Mouse (Mus musculus) forebrain, embryonic 11.5 days (tissue): ENCODE data around the gene Zfp263. TPM values are rescaled to one million over a fixed set of nuclear protein-coding genes. Genes with fewer than 3 reads are reported as not detected.
A peak's percentile ranks its signal among the peaks of the same experiment; 100 is the strongest.

Source experiments
- ATAC-seq: fragments of 200-750 bp; cut with Nextera tagmentation; replicated peaks from 2 replicates; pipeline ENCODE4 v1.8.0; 2017; ENCODE audit warnings: moderate TSS enrichment; ENCODE audit not compliant: low FRiP score
- DNase-seq: peaks from one replicate; pipeline ENCODE4 v3.0.0-alpha.2; 2017; ENCODE audit warnings: low spot score
- H3K27ac ChIP-seq: fragments of 300-500 bp; sonication (generic); 2 replicates; pipeline ENCODE4 v1.5.1; 2014; ENCODE audit warnings: low read depth, low read length
- H3K27me3 ChIP-seq: fragments of 300-500 bp; sonication (generic); 2 replicates; pipeline ENCODE4 v1.6.1; 2014; ENCODE audit warnings: mild to moderate bottlenecking, low read length, mixed read lengths; ENCODE audit not compliant: control insufficient read depth, insufficient read depth
- H3K36me3 ChIP-seq: fragments of 300-500 bp; sonication (generic); 2 replicates; pipeline ENCODE4 v1.6.1; 2014; ENCODE audit warnings: mild to moderate bottlenecking, low read length, moderate library complexity, mixed read lengths; ENCODE audit not compliant: control insufficient read depth, insufficient read depth
- H3K4me1 ChIP-seq: fragments of 300-500 bp; sonication (generic); replicated peaks from 2 replicates; pipeline ENCODE4 v1.6.1; 2014; ENCODE audit warnings: low read length, mixed read lengths; ENCODE audit not compliant: control insufficient read depth, insufficient read depth
- H3K4me2 ChIP-seq: fragments of 300-500 bp; sonication (generic); 2 replicates; pipeline ENCODE4 v1.6.1; 2014; ENCODE audit warnings: low read depth, mild to moderate bottlenecking, low read length, moderate library complexity, mixed read lengths; ENCODE audit not compliant: severe bottlenecking
- H3K4me3 ChIP-seq: fragments of 300-500 bp; sonication (generic); 2 replicates; pipeline ENCODE4 v1.5.1; 2014; ENCODE audit warnings: low read depth, low read length
- H3K9ac ChIP-seq: fragments of 300-500 bp; sonication (generic); 2 replicates; pipeline ENCODE4 v1.6.1; 2014; ENCODE audit warnings: low read length
- H3K9me3 ChIP-seq: fragments of 300-500 bp; sonication (generic); 2 replicates; pipeline ENCODE4 v1.6.1; 2016; ENCODE audit warnings: low read length, mixed read lengths; ENCODE audit not compliant: control insufficient read depth
- WGBS: fragments of 180-500 bp; shearing (Covaris S2); extraction: QIAGEN DNeasy Blood & Tissue Kit; methylation state at CpG from one replicate; pipeline ENCODE4 v1.1.7; 2014; 5-methylcytosine and 5-hydroxymethylcytosine counted together
- polyA plus RNA-seq: library from polyadenylated mRNA; unstranded; fragments of >200 nt; fragmentation: Nextera tagmentation; extraction: Ambion mirVana; gene quantifications from 2 replicates; pipeline ENCODE4 v1.2.1, GENCODE M21; 2014

The Zfp263 gene
- polyA plus RNA-seq, 1 experiment from 2014 or later: 42.6 TPM

DNA sequence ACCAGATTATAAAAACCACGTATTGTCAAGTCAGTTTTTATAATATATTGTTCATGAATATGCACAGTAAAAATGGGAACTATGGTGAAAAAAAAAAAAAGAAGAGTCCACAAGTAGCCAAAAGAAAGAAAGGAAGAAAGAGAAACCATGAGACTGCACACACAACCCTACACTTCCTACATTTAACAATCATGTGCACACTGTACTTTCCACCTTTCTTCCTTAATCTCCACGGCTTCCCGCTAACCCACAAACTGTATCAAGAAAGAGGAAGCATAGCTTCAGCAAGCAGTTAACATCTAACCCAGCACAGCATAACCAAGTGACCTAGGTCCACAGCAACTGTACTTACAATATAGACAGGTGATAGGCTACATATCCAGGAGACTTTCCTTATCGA is 11.3 kb upstream of the Zfp263 start:
- Histone ChIP-seq H3K4me1 (no peaks in the 10 kb centered on the region), H3K4me2 (no peak overlapping the region), H3K9ac (no peak overlapping the region), H3K9me3 (no peaks in the 10 kb centered on the region), H3K36me3 (no peaks in the 10 kb centered on the region), H3K4me3 (no peak overlapping the region), H3K27ac (no peak overlapping the region), H3K27me3 (no peaks in the 10 kb centered on the region)
- 96% methylated on average over 4 of the region's 4 CpGs for WGBS
- no peak for DNase-seq
- no peak for ATAC-seq

DNA sequence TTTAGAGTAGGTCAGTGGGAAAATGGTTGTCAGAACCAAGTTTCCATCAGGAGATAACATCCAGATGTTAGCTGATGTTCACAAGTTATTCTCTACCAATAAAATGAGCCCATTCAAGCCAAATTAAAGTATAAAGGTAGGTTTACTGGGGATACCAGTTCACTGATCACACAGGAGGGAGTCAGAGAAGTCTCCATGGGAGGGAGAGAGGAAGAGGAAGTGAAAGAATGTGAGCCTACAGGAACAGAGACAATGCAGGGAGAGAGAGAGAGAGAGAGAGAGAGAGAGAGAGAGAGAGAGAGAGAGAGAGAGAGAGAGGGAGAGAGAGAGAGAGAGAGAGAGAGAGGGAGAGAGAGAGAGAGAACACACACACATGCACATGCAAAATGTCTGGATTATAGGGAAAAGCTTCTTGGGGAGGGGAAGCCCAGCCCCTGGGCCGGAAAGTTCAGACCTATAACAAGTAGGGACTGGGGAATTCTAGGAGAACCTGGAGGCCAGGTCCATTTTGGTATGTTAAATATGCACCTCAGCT is 10.6 kb upstream of the Zfp263 start:
- Histone ChIP-seq H3K4me3 (no peak overlapping the region), H3K27ac (no peak overlapping the region), H3K36me3 (no peaks in the 10 kb centered on the region), H3K27me3 (no peaks in the 10 kb centered on the region), H3K9me3 (no peaks in the 10 kb centered on the region), H3K9ac (no peak overlapping the region), H3K4me2 (no peak overlapping the region), H3K4me1 (no peaks in the 10 kb centered on the region)
- DNase-seq (no peak), ATAC-seq (no peak)
- 82% methylated on average over 1 of the region's 1 CpGs for WGBS

DNA sequence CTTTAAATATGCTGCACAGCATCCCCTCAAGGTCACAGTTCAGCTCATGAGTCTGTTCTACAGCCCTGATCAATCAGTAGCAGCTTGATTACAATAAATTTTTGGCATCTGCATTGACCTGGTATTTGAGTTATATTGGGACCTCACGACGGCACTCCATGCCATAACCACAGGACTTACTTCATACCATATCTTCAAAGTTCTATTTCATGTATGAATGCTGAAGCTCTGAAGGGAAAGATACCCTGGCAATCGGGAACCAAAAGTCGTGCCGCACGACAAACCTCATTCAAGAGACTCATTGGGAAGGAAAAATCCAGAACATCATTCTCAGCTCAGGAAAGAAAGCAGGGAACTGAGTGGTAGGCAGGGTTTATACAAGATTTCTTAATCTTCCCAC is 1.4 kb upstream of the Zfp263 start:
- H3K4me2 ChIP-seq: no peak overlapping the region
- H3K9me3 ChIP-seq: no peaks in the 10 kb centered on the region
- H3K36me3 ChIP-seq: peaks cover 8% of the 10 kb centered on the region; the same call in 1 of the 2 replicates
- ATAC-seq (no peak), DNase-seq (no peak)
- H3K27ac ChIP-seq: no peak overlapping the region
- H3K9ac ChIP-seq: no peak overlapping the region
- H3K4me3 ChIP-seq: no peak overlapping the region
- WGBS: 98% methylated on average over 6 of the region's 6 CpGs
- H3K27me3 ChIP-seq: no peaks in the 10 kb centered on the region
- peaks cover 14% of the 10 kb centered on the region for H3K4me1 ChIP-seq

DNA sequence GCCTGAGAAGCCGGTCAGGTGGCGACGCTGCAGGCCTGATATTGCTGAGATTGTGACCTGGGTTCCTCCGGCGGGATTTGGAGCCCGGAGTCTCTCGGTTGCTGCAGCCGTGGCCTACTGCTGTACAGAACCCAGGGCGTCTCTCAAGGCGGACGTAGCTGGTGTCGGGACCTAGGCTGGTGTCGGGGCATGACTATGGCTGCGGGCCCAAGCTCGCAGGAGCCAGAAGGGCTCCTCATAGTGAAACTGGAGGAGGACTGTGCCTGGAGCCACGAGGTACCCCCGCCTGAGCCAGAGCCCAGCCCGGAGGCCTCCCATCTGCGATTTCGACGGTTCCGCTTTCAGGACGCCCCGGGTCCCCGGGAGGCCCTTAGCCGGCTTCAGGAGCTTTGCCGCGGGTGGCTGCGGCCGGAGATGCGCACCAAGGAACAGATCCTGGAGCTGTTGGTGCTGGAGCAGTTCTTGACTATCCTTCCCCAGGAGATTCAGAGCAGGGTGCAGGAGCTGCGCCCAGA is 350 bp downstream of the Zfp263 start:
- ATAC-seq (peak; percentile 0), DNase-seq (no peak)
- Histone ChIP-seq H3K4me3 (peak overlapping the region; percentile 76), H3K4me1 (peaks cover 14% of the 10 kb centered on the region), H3K9me3 (peaks cover 5% of the 10 kb centered on the region; the same call in 1 of the 2 replicates), H3K36me3 (peaks cover 23% of the 10 kb centered on the region), H3K27ac (0 out of 2 replicates have a peak overlapping the region, but pooled peaks have one; percentile 62), H3K9ac (peak overlapping the region; percentile 77), H3K27me3 (no peaks in the 10 kb centered on the region), H3K4me2 (peak overlapping the region; percentile 80)
- WGBS: under 1% methylated on average over 32 of the region's 32 CpGs

DNA sequence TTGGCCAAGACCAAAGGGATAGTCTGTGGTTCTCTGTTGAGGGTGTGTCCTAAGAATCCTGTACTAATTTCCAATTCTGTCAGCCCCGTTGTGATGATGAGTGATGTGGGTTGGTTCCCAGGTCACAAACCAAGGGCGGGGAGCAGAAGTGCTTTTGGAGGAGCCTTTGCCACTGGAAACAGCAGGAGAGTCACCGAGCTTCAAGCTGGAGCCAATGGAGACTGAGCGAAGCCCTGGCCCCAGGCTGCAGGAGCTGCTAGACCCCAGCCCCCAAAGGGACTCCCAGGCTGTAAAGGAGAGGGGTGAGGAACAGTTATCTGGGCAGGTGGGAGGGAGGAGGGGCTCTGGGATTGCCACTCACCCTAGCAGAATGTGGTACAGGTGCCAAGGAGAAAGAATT is 1.8 kb downstream of the Zfp263 start:
- Histone ChIP-seq H3K36me3 (peaks cover 34% of the 10 kb centered on the region), H3K27ac (no peak overlapping the region), H3K9ac (no peak overlapping the region), H3K27me3 (no peaks in the 10 kb centered on the region), H3K4me2 (peak overlapping the region; percentile 80; the same call in 1 of the 2 replicates), H3K4me3 (peak overlapping the region; percentile 76), H3K9me3 (peaks cover 11% of the 10 kb centered on the region; the same call in 1 of the 2 replicates), H3K4me1 (peaks cover 14% of the 10 kb centered on the region)
- ATAC-seq (no peak), DNase-seq (no peak)
- 89% methylated on average over 4 of the region's 4 CpGs for WGBS

DNA sequence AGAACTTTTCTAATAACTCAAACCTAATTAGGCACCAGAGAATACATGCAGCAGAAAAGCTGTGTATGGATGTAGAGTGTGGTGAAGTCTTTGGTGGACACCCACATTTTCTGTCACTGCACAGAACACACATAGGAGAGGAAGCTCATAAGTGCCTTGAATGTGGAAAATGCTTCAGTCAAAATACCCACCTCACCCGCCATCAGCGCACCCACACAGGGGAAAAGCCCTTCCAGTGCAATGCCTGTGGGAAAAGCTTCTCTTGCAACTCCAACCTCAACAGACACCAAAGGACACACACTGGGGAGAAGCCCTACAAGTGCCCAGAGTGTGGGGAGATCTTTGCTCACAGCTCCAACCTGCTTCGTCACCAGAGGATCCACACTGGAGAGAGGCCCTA is 5.1 kb downstream of the Zfp263 start:
- ATAC-seq (no peak), DNase-seq (no peak)
- Histone ChIP-seq H3K9ac (no peak overlapping the region), H3K4me3 (no peak overlapping the region), H3K4me1 (peaks cover 14% of the 10 kb centered on the region), H3K9me3 (peaks cover 11% of the 10 kb centered on the region; the same call in 1 of the 2 replicates), H3K4me2 (no peak overlapping the region), H3K27me3 (no peaks in the 10 kb centered on the region), H3K27ac (no peak overlapping the region), H3K36me3 (peaks cover 39% of the 10 kb centered on the region)
- WGBS: 97% methylated on average over 3 of the region's 3 CpGs

DNA sequence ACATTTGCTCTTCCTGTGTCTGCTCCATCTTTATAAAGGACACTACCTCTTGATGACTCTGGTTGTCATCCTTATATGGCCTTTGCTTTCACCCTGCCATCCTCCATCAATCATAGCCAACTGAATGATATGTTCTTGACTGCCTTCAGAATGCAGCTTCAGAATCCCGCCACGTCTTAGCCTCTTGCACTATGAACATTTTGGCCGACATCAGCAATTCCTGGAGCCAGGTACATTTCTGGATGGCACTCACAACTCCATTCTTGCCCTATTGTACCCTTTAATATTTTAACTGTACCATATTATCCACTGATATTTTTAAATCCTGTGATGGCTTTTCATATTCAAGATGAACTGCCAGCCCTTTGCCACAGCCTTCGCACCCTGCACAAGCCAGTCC is 27.7 kb downstream of the Zfp263 start:
- Histone ChIP-seq H3K27ac (no peak overlapping the region), H3K36me3 (no peaks in the 10 kb centered on the region), H3K4me1 (no peaks in the 10 kb centered on the region), H3K27me3 (no peaks in the 10 kb centered on the region), H3K4me3 (no peak overlapping the region), H3K9ac (no peak overlapping the region), H3K4me2 (no peak overlapping the region), H3K9me3 (no peaks in the 10 kb centered on the region)
- DNase-seq: no peak
- 93% methylated on average over 4 of the region's 4 CpGs for WGBS
- ATAC-seq: no peak

DNA sequence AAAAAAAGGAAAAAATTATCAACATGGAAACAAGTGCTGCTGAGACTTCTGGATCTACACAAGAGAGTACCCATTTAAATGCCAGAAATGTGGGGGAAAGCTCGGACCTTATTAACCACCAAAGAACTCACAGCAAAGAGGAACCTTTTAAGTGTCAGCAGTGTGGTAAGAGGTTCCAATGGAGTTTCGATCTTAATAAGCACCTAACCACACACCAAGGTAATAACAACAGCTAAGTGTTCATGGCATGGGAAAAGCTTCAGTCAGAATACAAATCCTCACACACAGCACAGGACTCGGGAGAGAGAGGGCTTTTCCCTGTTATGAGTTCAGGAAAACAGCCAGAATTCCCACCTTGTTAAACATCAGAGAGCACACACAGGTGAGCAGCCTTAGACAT is 32.5 kb downstream of the Zfp263 start:
- Histone ChIP-seq H3K4me2 (no peak overlapping the region), H3K27ac (no peak overlapping the region), H3K9ac (no peak overlapping the region), H3K4me3 (no peak overlapping the region), H3K36me3 (no peaks in the 10 kb centered on the region), H3K4me1 (no peaks in the 10 kb centered on the region), H3K9me3 (no peaks in the 10 kb centered on the region), H3K27me3 (no peaks in the 10 kb centered on the region)
- DNase-seq (no peak), ATAC-seq (no peak)
- WGBS: 90% methylated on average over 3 of the region's 3 CpGs

DNA sequence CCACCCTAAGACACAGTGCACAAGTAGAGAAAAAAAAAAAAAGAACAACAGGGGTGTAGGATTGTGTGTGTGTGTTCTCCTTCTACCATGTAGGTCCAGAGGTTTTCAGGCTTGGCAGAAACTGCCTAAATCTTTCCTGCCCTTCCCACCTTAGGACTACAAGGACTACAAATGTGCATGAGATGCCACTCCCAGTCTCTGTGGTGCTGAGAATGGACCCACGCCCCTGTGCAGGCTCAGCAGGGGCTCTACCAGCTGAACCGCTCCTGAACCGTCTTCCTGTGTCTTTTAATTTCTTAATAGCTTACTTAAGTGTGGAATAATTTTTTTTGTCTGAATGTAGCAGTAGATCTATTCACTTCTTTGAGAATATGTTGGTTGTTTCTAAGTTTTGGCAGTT is 34.1 kb downstream of the Zfp263 start:
- DNase-seq (no peak), ATAC-seq (no peak)
- Histone ChIP-seq H3K36me3 (no peaks in the 10 kb centered on the region), H3K4me1 (no peaks in the 10 kb centered on the region), H3K27ac (no peak overlapping the region), H3K9me3 (no peaks in the 10 kb centered on the region), H3K27me3 (no peaks in the 10 kb centered on the region), H3K4me3 (no peak overlapping the region), H3K4me2 (no peak overlapping the region), H3K9ac (no peak overlapping the region)
- WGBS: 71% methylated on average over 3 of the region's 3 CpGs
